Comparison of ENCODE assay signal across 15 mouse cellular contexts in the genomic region with DNA sequence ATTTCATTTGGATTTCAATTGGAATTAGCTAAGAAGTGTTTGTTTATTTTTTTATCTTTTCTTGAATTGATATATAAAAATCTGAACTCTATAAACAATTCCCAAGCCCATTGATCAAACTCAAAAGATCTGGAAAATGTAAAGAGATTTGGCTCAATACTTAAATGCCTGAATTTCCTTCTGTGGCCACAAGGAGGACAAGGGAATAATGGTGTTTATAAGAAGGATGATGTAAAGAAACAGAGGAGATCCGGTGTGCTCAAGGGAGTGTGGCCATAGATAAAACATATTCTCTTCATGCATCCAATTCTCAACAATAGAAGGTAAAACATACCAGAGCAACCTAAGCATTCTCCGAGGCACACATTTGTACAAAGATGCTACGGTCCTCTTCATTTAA.
A peak's percentile ranks its signal among the peaks of the same experiment; 100 is the strongest.
DNase-seq lines count a peak whose midpoint lies in the region; ATAC-seq and TF ChIP-seq lines count a peak whose summit lies in the region.
"Had no signal": no experiment of that assay in that cellular context is flagged by ENCODE, and none has a peak within 500 bp of the region (broad histone marks: within the 10 kb centered on the region; RNA-seq: fewer than 3 reads in every experiment).

No protein-coding gene starts in this region.

- no peak for DNase-seq in forebrain, postnatal 0 days
- no peak for DNase-seq in liver, embryonic 14.5 days (ENCODE audit: low read depth in 3 of 3, low spot score in 3 of 3)
- no peak for DNase-seq in liver, embryonic 11.5 days (ENCODE audit: low spot score)
- peak; percentile 30 for DNase-seq in ES-CJ7 (ENCODE audit: low read depth, low spot score)
- DNase-seq in induced T-regulatory cell, adult 2 months (ENCODE audit: low read depth), result peak; percentile 2
- DNase-seq: cerebellum, adult 9-10 months; heart, postnatal 4 days; kidney, adult 8-10 months; liver; lung, postnatal 14 days had no signal

- H3K27ac ChIP-seq in forebrain, postnatal 0 days (ENCODE audit: low read depth, low read length), result no peak overlapping the region
- H3K27ac ChIP-seq in forebrain, embryonic 16.5 days (ENCODE audit: low read length), result no peak overlapping the region
- no peak overlapping the region for H3K27ac ChIP-seq in liver, embryonic 14.5 days
- no peak overlapping the region for H3K27ac ChIP-seq in liver, embryonic 11.5 days (ENCODE audit: low read depth, low read length)
- no peak overlapping the region for H3K27ac ChIP-seq in kidney, embryonic 16.5 days (ENCODE audit: low read length)
- H3K27ac ChIP-seq: embryonic facial prominence, embryonic 13.5 days; forebrain, embryonic 10.5 days had no signal

- no peaks in the 10 kb centered on the region for H3K9me3 ChIP-seq in forebrain, postnatal 0 days (ENCODE audit: low read length)
- no peaks in the 10 kb centered on the region for H3K9me3 ChIP-seq in forebrain, embryonic 16.5 days (ENCODE audit: control insufficient read depth, low read length)
- no peaks in the 10 kb centered on the region for H3K9me3 ChIP-seq in liver, embryonic 14.5 days (ENCODE audit: control insufficient read depth, low read length)
- no peaks in the 10 kb centered on the region for H3K9me3 ChIP-seq in liver, embryonic 11.5 days (ENCODE audit: control insufficient read depth, low read length)
- no peaks in the 10 kb centered on the region for H3K9me3 ChIP-seq in kidney, embryonic 16.5 days (ENCODE audit: low read length)
- H3K9me3 ChIP-seq: embryonic facial prominence, embryonic 13.5 days; forebrain, embryonic 10.5 days had no signal

- ATAC-seq in forebrain, postnatal 0 days, result no peak
- no peak for ATAC-seq in forebrain, embryonic 16.5 days
- no peak for ATAC-seq in liver, embryonic 14.5 days (ENCODE audit: insufficient read depth)
- no peak for ATAC-seq in liver, embryonic 11.5 days (replicated peaks; ENCODE audit: low FRiP score)
- ATAC-seq in kidney, embryonic 16.5 days (ENCODE audit: low FRiP score, low TSS enrichment), result no peak
- no peak for ATAC-seq in activated CD4-positive, CD25-positive, alpha-beta regulatory T cell, adult 4 months

- peaks cover 9% of the 10 kb centered on the region; the same call in 1 of the 2 replicates for H3K27me3 ChIP-seq in forebrain, postnatal 0 days (ENCODE audit: insufficient read depth, low read length)
- H3K27me3 ChIP-seq in forebrain, embryonic 16.5 days (replicated peaks; ENCODE audit: control insufficient read depth, insufficient read depth, low read length), result peaks cover 12% of the 10 kb centered on the region
- H3K27me3 ChIP-seq in liver, embryonic 14.5 days (ENCODE audit: control insufficient read depth, insufficient read depth, low read length), result peaks cover 3% of the 10 kb centered on the region
- peaks cover 9% of the 10 kb centered on the region for H3K27me3 ChIP-seq in liver, embryonic 11.5 days (replicated peaks; ENCODE audit: control insufficient read depth, insufficient read depth, low read length)
- 0 out of 2 replicates have a peak, but pooled peaks cover under 1% of the 10 kb centered on the region for H3K27me3 ChIP-seq in kidney, embryonic 16.5 days (ENCODE audit: insufficient read depth, low read length)

- H3K4me2 ChIP-seq in forebrain, postnatal 0 days (ENCODE audit: low read depth), result no peak overlapping the region
- H3K4me2 ChIP-seq in forebrain, embryonic 16.5 days (ENCODE audit: low read length), result no peak overlapping the region
- H3K4me2 ChIP-seq in liver, embryonic 14.5 days (ENCODE audit: low read depth), result no peak overlapping the region
- H3K4me2 ChIP-seq in liver, embryonic 11.5 days, result no peak overlapping the region
- H3K4me2 ChIP-seq in kidney, embryonic 16.5 days (replicated peaks; ENCODE audit: low read depth, low read length), result no peak overlapping the region
- H3K4me2 ChIP-seq: embryonic facial prominence, embryonic 13.5 days had no signal

- peak; percentile 63 for TF ChIP-seq CTCF in forebrain, postnatal 0 days (IDR thresholded peaks at IDR 0.05; ENCODE audit: low read depth)
- peak; percentile 15; the same call in 1 of the 2 replicates for TF ChIP-seq CTCF in liver, embryonic 14.5 days (IDR thresholded peaks at IDR 0.05; ENCODE audit: low read depth)

- 65% methylated on average over 3 of the region's 3 CpGs for whole genome bisulfite sequencing in forebrain, postnatal 0 days
- 72% methylated on average over 3 of the region's 3 CpGs for WGBS in forebrain, embryonic 16.5 days
- 59% methylated on average over 3 of the region's 3 CpGs for WGBS in liver, embryonic 14.5 days (ENCODE audit: insufficient replicate concordance)
- WGBS in liver, embryonic 11.5 days, result 64% methylated on average over 3 of the region's 3 CpGs
- WGBS in kidney, embryonic 16.5 days, result 37% methylated on average over 3 of the region's 3 CpGs

- TF ChIP-seq EP300 in liver, embryonic 14.5 days (IDR thresholded peaks at IDR 0.05; ENCODE audit: low read depth), result no peak

- no peaks in the 10 kb centered on the region for H3K36me3 ChIP-seq in forebrain, postnatal 0 days (ENCODE audit: insufficient read depth)
- H3K36me3 ChIP-seq in forebrain, embryonic 16.5 days (ENCODE audit: control insufficient read depth, insufficient read depth), result no peaks in the 10 kb centered on the region
- no peaks in the 10 kb centered on the region for H3K36me3 ChIP-seq in liver, embryonic 14.5 days (replicated peaks; ENCODE audit: control insufficient read depth, insufficient read depth, low read depth)
- no peaks in the 10 kb centered on the region for H3K36me3 ChIP-seq in liver, embryonic 11.5 days (ENCODE audit: control insufficient read depth, insufficient read depth, low read length)
- no peaks in the 10 kb centered on the region for H3K36me3 ChIP-seq in kidney, embryonic 16.5 days (ENCODE audit: insufficient read depth, low read length)
- H3K36me3 ChIP-seq: embryonic facial prominence, embryonic 13.5 days; forebrain, embryonic 10.5 days had no signal

- no peak overlapping the region for H3K9ac ChIP-seq in forebrain, postnatal 0 days
- no peak overlapping the region for H3K9ac ChIP-seq in forebrain, embryonic 16.5 days (replicated peaks; ENCODE audit: low read depth, low read length)
- no peak overlapping the region for H3K9ac ChIP-seq in liver, embryonic 14.5 days (replicated peaks)
- no peak overlapping the region for H3K9ac ChIP-seq in liver, embryonic 11.5 days (ENCODE audit: low read depth, low read length)
- no peak overlapping the region for H3K9ac ChIP-seq in kidney, embryonic 16.5 days (replicated peaks; ENCODE audit: low read length)
- H3K9ac ChIP-seq: embryonic facial prominence, embryonic 13.5 days had no signal

- H3K4me3 ChIP-seq in forebrain, postnatal 0 days (ENCODE audit: low read depth, low read length), result no peak overlapping the region
- no peak overlapping the region for H3K4me3 ChIP-seq in forebrain, embryonic 16.5 days (replicated peaks; ENCODE audit: low read length)
- no peak overlapping the region for H3K4me3 ChIP-seq in liver, embryonic 14.5 days (ENCODE audit: insufficient read depth in 1 of 2, low read depth in 2 of 2, low read length in 2 of 2)
- no peak overlapping the region for H3K4me3 ChIP-seq in liver, embryonic 11.5 days (ENCODE audit: low read depth, low read length)
- no peak overlapping the region for H3K4me3 ChIP-seq in kidney, embryonic 16.5 days (ENCODE audit: low read length)
- H3K4me3 ChIP-seq: embryonic facial prominence, embryonic 13.5 days; forebrain, embryonic 10.5 days had no signal

- H3K4me1 ChIP-seq in forebrain, postnatal 0 days (ENCODE audit: insufficient read depth), result 0 out of 2 replicates have a peak, but pooled peaks cover 6% of the 10 kb centered on the region
- peaks cover 17% of the 10 kb centered on the region for H3K4me1 ChIP-seq in forebrain, embryonic 16.5 days (replicated peaks; ENCODE audit: control insufficient read depth, insufficient read depth, low read length)
- no peaks in the 10 kb centered on the region for H3K4me1 ChIP-seq in liver, embryonic 14.5 days (replicated peaks; ENCODE audit: control insufficient read depth in 2 of 2, insufficient read depth in 2 of 2, low read length in 1 of 2)
- H3K4me1 ChIP-seq in liver, embryonic 11.5 days (replicated peaks; ENCODE audit: control insufficient read depth, insufficient read depth, low read length), result no peaks in the 10 kb centered on the region
- peaks cover 13% of the 10 kb centered on the region for H3K4me1 ChIP-seq in kidney, embryonic 16.5 days (ENCODE audit: insufficient read depth, low read length)

Comparison
In these comparisons a context has a peak if more than half of its experiments do, and no peak if none do; other contexts are left out.
1. DNase-seq: peak in ES-CJ7 (single experiment) and induced T-regulatory cell, adult 2 months (single experiment); none in forebrain, postnatal 0 days (single experiment), liver, embryonic 14.5 days (0 of 3) and liver, embryonic 11.5 days (single experiment).